Mouse (Mus musculus): Measurements from ENCODE around the gene Tom1l1. TPM values are rescaled to one million over a fixed set of nuclear protein-coding genes. Genes with fewer than 3 reads are reported as not detected.
A peak's percentile ranks its signal among the peaks of the same experiment; 100 is the strongest.

Gene Tom1l1
- polyA plus RNA-seq, 1 experiment from 2014 or later = 24.3 TPM

- ATAC-seq (replicated peaks; ENCODE audit: low FRiP score) (peak; percentile 87), DNase-seq (ENCODE audit: low spot score) (peak; percentile 85)
- Histone ChIP-seq H3K4me3 (ENCODE audit: low read depth, low read length) (no peak overlapping the region), H3K9ac (ENCODE audit: low read length) (no peak overlapping the region), H3K36me3 (ENCODE audit: control insufficient read depth, insufficient read depth, low read length) (no peaks in the 10 kb centered on the region), H3K27me3 (ENCODE audit: control insufficient read depth, insufficient read depth, low read length) (no peaks in the 10 kb centered on the region), H3K9me3 (ENCODE audit: control insufficient read depth, low read length) (no peaks in the 10 kb centered on the region), H3K4me2 (ENCODE audit: low read depth, low read length, severe bottlenecking) (peak overlapping the region; percentile 31; the same call in 1 of the 2 replicates), H3K27ac (ENCODE audit: low read depth, low read length) (no peak overlapping the region), H3K4me1 (replicated peaks; ENCODE audit: control insufficient read depth, insufficient read depth, low read length) (no peaks in the 10 kb centered on the region; the same call in 1 of the 2 replicates)
- 23% methylated on average over 10 of the region's 10 CpGs for WGBS
Observed at GRCm38 (mm10) chr11:90697480-90698240, 9.5 kb upstream of the Tom1l1 start.

GRCm38 (mm10) chr11:90695811-90696210 lies 7.6 kb upstream of the Tom1l1 start:
- 82% methylated on average over 9 of the region's 9 CpGs for WGBS
- Histone ChIP-seq H3K9me3 (ENCODE audit: control insufficient read depth, low read length) (no peaks in the 10 kb centered on the region), H3K4me1 (replicated peaks; ENCODE audit: control insufficient read depth, insufficient read depth, low read length) (no peaks in the 10 kb centered on the region; the same call in 1 of the 2 replicates), H3K36me3 (ENCODE audit: control insufficient read depth, insufficient read depth, low read length) (no peaks in the 10 kb centered on the region), H3K27ac (ENCODE audit: low read depth, low read length) (no peak overlapping the region), H3K27me3 (ENCODE audit: control insufficient read depth, insufficient read depth, low read length) (no peaks in the 10 kb centered on the region), H3K4me2 (ENCODE audit: low read depth, low read length, severe bottlenecking) (no peak overlapping the region), H3K4me3 (ENCODE audit: low read depth, low read length) (no peak overlapping the region), H3K9ac (ENCODE audit: low read length) (no peak overlapping the region)
- no peak for ATAC-seq (replicated peaks; ENCODE audit: low FRiP score)
- DNase-seq (ENCODE audit: low spot score) = no peak

- no peak for DNase-seq (ENCODE audit: low spot score)
- no peaks in the 10 kb centered on the region for H3K9me3 ChIP-seq (ENCODE audit: control insufficient read depth, low read length)
Observed at GRCm38 (mm10) chr11:90694206-90694605, 6.0 kb upstream of the Tom1l1 start.

GRCm38 (mm10) chr11:90690361-90690760 lies 2.2 kb upstream of the Tom1l1 start:
- 44% methylated on average over 6 of the region's 6 CpGs for WGBS
- DNase-seq (ENCODE audit: low spot score) (no peak), ATAC-seq (replicated peaks; ENCODE audit: low FRiP score) (no peak)
- H3K27ac ChIP-seq (ENCODE audit: low read depth, low read length) = no peak overlapping the region
- H3K9me3 ChIP-seq (ENCODE audit: control insufficient read depth, low read length) = no peaks in the 10 kb centered on the region
- no peaks in the 10 kb centered on the region for H3K36me3 ChIP-seq (ENCODE audit: control insufficient read depth, insufficient read depth, low read length)
- no peak overlapping the region for H3K4me2 ChIP-seq (ENCODE audit: low read depth, low read length, severe bottlenecking)
- H3K4me1 ChIP-seq (replicated peaks; ENCODE audit: control insufficient read depth, insufficient read depth, low read length) = peaks cover 2% of the 10 kb centered on the region; the same call in 1 of the 2 replicates
- H3K9ac ChIP-seq (ENCODE audit: low read length) = no peak overlapping the region
- H3K27me3 ChIP-seq (ENCODE audit: control insufficient read depth, insufficient read depth, low read length) = no peaks in the 10 kb centered on the region; the same call in 1 of the 2 replicates
- no peak overlapping the region for H3K4me3 ChIP-seq (ENCODE audit: low read depth, low read length)

More at GRCm38 (mm10) chr11:90694206-90694605, 6.0 kb upstream of the Tom1l1 start:
- Histone ChIP-seq H3K36me3 (ENCODE audit: control insufficient read depth, insufficient read depth, low read length) (no peaks in the 10 kb centered on the region), H3K4me3 (ENCODE audit: low read depth, low read length) (no peak overlapping the region), H3K9ac (ENCODE audit: low read length) (no peak overlapping the region), H3K4me1 (replicated peaks; ENCODE audit: control insufficient read depth, insufficient read depth, low read length) (no peaks in the 10 kb centered on the region; the same call in 1 of the 2 replicates), H3K27me3 (ENCODE audit: control insufficient read depth, insufficient read depth, low read length) (no peaks in the 10 kb centered on the region), H3K4me2 (ENCODE audit: low read depth, low read length, severe bottlenecking) (no peak overlapping the region), H3K27ac (ENCODE audit: low read depth, low read length) (no peak overlapping the region)
- 84% methylated on average over 4 of the region's 4 CpGs for WGBS
- no peak for ATAC-seq (replicated peaks; ENCODE audit: low FRiP score)

- no peaks in the 10 kb centered on the region for H3K36me3 ChIP-seq (ENCODE audit: control insufficient read depth, insufficient read depth, low read length)
- WGBS = under 1% methylated on average over 17 of the region's 17 CpGs
- ATAC-seq (replicated peaks; ENCODE audit: low FRiP score) = peak; percentile 45
- peak overlapping the region; percentile 71 for H3K9ac ChIP-seq (ENCODE audit: low read length)
- H3K4me1 ChIP-seq (replicated peaks; ENCODE audit: control insufficient read depth, insufficient read depth, low read length) = peaks cover 2% of the 10 kb centered on the region; the same call in 1 of the 2 replicates
- no peak overlapping the region for H3K27ac ChIP-seq (ENCODE audit: low read depth, low read length)
- DNase-seq (ENCODE audit: low spot score) = no peak
- H3K4me3 ChIP-seq (ENCODE audit: low read depth, low read length) = peak overlapping the region; percentile 61
- no peaks in the 10 kb centered on the region; the same call in 1 of the 2 replicates for H3K27me3 ChIP-seq (ENCODE audit: control insufficient read depth, insufficient read depth, low read length)
- H3K9me3 ChIP-seq (ENCODE audit: control insufficient read depth, low read length) = no peaks in the 10 kb centered on the region
- H3K4me2 ChIP-seq (ENCODE audit: low read depth, low read length, severe bottlenecking) = peak overlapping the region; percentile 96
Observed at GRCm38 (mm10) chr11:90687040-90687439, 1.1 kb downstream of the Tom1l1 start.

GRCm38 (mm10) chr11:90686287-90687025 lies 1.7 kb downstream of the Tom1l1 start:
- DNase-seq (ENCODE audit: low spot score) = no peak
- H3K4me2 ChIP-seq (ENCODE audit: low read depth, low read length, severe bottlenecking) = peak overlapping the region; percentile 96
- 72% methylated on average over 13 of the region's 13 CpGs for WGBS
- H3K4me1 ChIP-seq (replicated peaks; ENCODE audit: control insufficient read depth, insufficient read depth, low read length) = peaks cover 2% of the 10 kb centered on the region; the same call in 1 of the 2 replicates
- no peaks in the 10 kb centered on the region for H3K36me3 ChIP-seq (ENCODE audit: control insufficient read depth, insufficient read depth, low read length)
- peak overlapping the region; percentile 71; the same call in 1 of the 2 replicates for H3K9ac ChIP-seq (ENCODE audit: low read length)
- H3K9me3 ChIP-seq (ENCODE audit: control insufficient read depth, low read length) = no peaks in the 10 kb centered on the region
- no peaks in the 10 kb centered on the region; the same call in 1 of the 2 replicates for H3K27me3 ChIP-seq (ENCODE audit: control insufficient read depth, insufficient read depth, low read length)
- ATAC-seq (replicated peaks; ENCODE audit: low FRiP score) = no peak; the same call in 1 of the 2 replicates
- no peak overlapping the region for H3K27ac ChIP-seq (ENCODE audit: low read depth, low read length)
- peak overlapping the region; percentile 61 for H3K4me3 ChIP-seq (ENCODE audit: low read depth, low read length)

GRCm38 (mm10) chr11:90685196-90685595 lies 3.0 kb downstream of the Tom1l1 start:
- no peak for DNase-seq (ENCODE audit: low spot score)
- H3K36me3 ChIP-seq (ENCODE audit: control insufficient read depth, insufficient read depth, low read length) = no peaks in the 10 kb centered on the region; the same call in 1 of the 2 replicates
- WGBS = 84% methylated on average over 6 of the region's 6 CpGs
- H3K27ac ChIP-seq (ENCODE audit: low read depth, low read length) = no peak overlapping the region
- H3K4me1 ChIP-seq (replicated peaks; ENCODE audit: control insufficient read depth, insufficient read depth, low read length) = peaks cover 2% of the 10 kb centered on the region; the same call in 1 of the 2 replicates
- no peak for ATAC-seq (replicated peaks; ENCODE audit: low FRiP score)
- no peak overlapping the region for H3K4me2 ChIP-seq (ENCODE audit: low read depth, low read length, severe bottlenecking)
- H3K9me3 ChIP-seq (ENCODE audit: control insufficient read depth, low read length) = no peaks in the 10 kb centered on the region
- H3K9ac ChIP-seq (ENCODE audit: low read length) = no peak overlapping the region
- no peak overlapping the region for H3K4me3 ChIP-seq (ENCODE audit: low read depth, low read length)
- no peaks in the 10 kb centered on the region; the same call in 1 of the 2 replicates for H3K27me3 ChIP-seq (ENCODE audit: control insufficient read depth, insufficient read depth, low read length)

- H3K4me1 ChIP-seq (replicated peaks; ENCODE audit: control insufficient read depth, insufficient read depth, low read length) = peaks cover 2% of the 10 kb centered on the region; the same call in 1 of the 2 replicates
- DNase-seq (ENCODE audit: low spot score) = no peak
- H3K9ac ChIP-seq (ENCODE audit: low read length) = no peak overlapping the region
- no peak for ATAC-seq (replicated peaks; ENCODE audit: low FRiP score)
- no peak overlapping the region for H3K27ac ChIP-seq (ENCODE audit: low read depth, low read length)
- 72% methylated on average over 6 of the region's 6 CpGs for WGBS
- H3K27me3 ChIP-seq (ENCODE audit: control insufficient read depth, insufficient read depth, low read length) = no peaks in the 10 kb centered on the region; the same call in 1 of the 2 replicates
- no peak overlapping the region for H3K4me3 ChIP-seq (ENCODE audit: low read depth, low read length)
- no peak overlapping the region for H3K4me2 ChIP-seq (ENCODE audit: low read depth, low read length, severe bottlenecking)
- H3K9me3 ChIP-seq (ENCODE audit: control insufficient read depth, low read length) = no peaks in the 10 kb centered on the region
- no peaks in the 10 kb centered on the region; the same call in 1 of the 2 replicates for H3K36me3 ChIP-seq (ENCODE audit: control insufficient read depth, insufficient read depth, low read length)
Observed at GRCm38 (mm10) chr11:90684765-90685164, 3.4 kb downstream of the Tom1l1 start.
